In the genomic region with DNA sequence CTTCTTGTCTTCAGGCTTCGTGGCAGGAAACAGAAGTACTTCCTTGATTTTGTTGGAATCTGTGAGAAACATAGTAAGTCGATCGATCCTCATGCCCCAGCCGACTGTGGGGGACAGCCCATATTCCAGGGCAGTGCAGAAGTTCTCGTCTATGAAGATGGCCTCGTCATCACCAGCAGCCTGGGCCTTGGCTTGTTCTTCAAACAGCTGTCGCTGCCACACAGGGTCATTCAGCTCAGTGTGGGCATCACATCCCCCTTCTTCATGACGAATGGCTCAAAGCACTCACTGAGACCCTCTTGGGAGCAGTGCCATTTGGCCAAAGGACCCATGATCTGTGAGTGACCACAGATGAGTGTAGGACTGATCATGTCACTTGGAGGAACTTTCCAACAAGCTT, we compare ENCODE assay signal across 29 mouse cellular contexts.
"Had no signal": no experiment of that assay in that cellular context is flagged by ENCODE, and none has a peak within 500 bp of the region (broad histone marks: within the 10 kb centered on the region; RNA-seq: fewer than 3 reads in every experiment).

No protein-coding gene starts in this region.

- H3K9me3 ChIP-seq: limb, embryonic 10.5 days; limb, embryonic 12.5 days; limb, embryonic 13.5 days; limb, embryonic 15.5 days; liver, embryonic 12.5 days; liver, embryonic 13.5 days; liver, embryonic 15.5 days; lung, embryonic 15.5 days; megakaryocyte, embryonic 14.5 days; midbrain, embryonic 10.5 days; midbrain, embryonic 12.5 days; midbrain, embryonic 15.5 days had no signal

- H3K4me1 ChIP-seq: limb, embryonic 10.5 days; limb, embryonic 12.5 days; limb, embryonic 13.5 days; limb, embryonic 15.5 days; liver, embryonic 12.5 days; liver, embryonic 13.5 days; liver, embryonic 15.5 days; midbrain, embryonic 15.5 days had no signal

- H3K4me3 ChIP-seq: left cerebral cortex, adult 2 months; limb, embryonic 10.5 days; limb, embryonic 12.5 days; limb, embryonic 13.5 days; limb, embryonic 15.5 days; liver, embryonic 12.5 days; liver, embryonic 13.5 days; liver, embryonic 15.5 days; lung, embryonic 15.5 days; megakaryocyte, embryonic 14.5 days; midbrain, embryonic 10.5 days; midbrain, embryonic 12.5 days; midbrain, embryonic 15.5 days had no signal

- H3K9ac ChIP-seq: limb, embryonic 12.5 days; limb, embryonic 13.5 days; limb, embryonic 15.5 days; liver, embryonic 12.5 days; liver, embryonic 13.5 days; liver, embryonic 14.5 days; liver, embryonic 15.5 days; liver, postnatal 0 days; lung, embryonic 14.5 days; lung, embryonic 15.5 days; midbrain, embryonic 12.5 days; midbrain, embryonic 15.5 days had no signal

- H3K27me3 ChIP-seq: limb, embryonic 12.5 days; limb, embryonic 13.5 days; limb, embryonic 15.5 days; liver, embryonic 12.5 days; liver, embryonic 13.5 days; liver, embryonic 15.5 days; lung, embryonic 15.5 days; megakaryocyte, embryonic 14.5 days; midbrain, embryonic 12.5 days; midbrain, embryonic 15.5 days had no signal

- ATAC-seq: liver, embryonic 12.5 days; liver, postnatal 0 days; lung, postnatal 0 days; midbrain, embryonic 15.5 days; midbrain, embryonic 16.5 days had no signal

- DNase-seq: left cerebral cortex, postnatal 4 days; liver; liver, embryonic 13.5 days; liver, postnatal 0 days; lung, adult 18-20 months; lung, adult 2 months; lung, embryonic 14.5 days; lung, postnatal 10 days; lung, postnatal 14 days; lung, postnatal 36 days; lung, postnatal 4 days had no signal

- H3K36me3 ChIP-seq: limb, embryonic 13.5 days; limb, embryonic 15.5 days; liver, embryonic 12.5 days; liver, embryonic 13.5 days; liver, embryonic 15.5 days; lung, embryonic 15.5 days; midbrain, embryonic 10.5 days; midbrain, embryonic 15.5 days had no signal

- H3K27ac ChIP-seq: left cerebral cortex, adult 2 months; limb, embryonic 10.5 days; limb, embryonic 12.5 days; limb, embryonic 13.5 days; limb, embryonic 15.5 days; liver, embryonic 12.5 days; liver, embryonic 13.5 days; liver, embryonic 14.5 days; liver, embryonic 15.5 days; lung, embryonic 15.5 days; macrophage; midbrain, embryonic 10.5 days; midbrain, embryonic 12.5 days; midbrain, embryonic 15.5 days had no signal

- H3K4me2 ChIP-seq: limb, embryonic 12.5 days; limb, embryonic 13.5 days; limb, embryonic 15.5 days; liver, embryonic 11.5 days; liver, embryonic 12.5 days; liver, embryonic 13.5 days; liver, embryonic 15.5 days; lung, embryonic 14.5 days; lung, embryonic 15.5 days; midbrain, embryonic 11.5 days; midbrain, embryonic 12.5 days; midbrain, embryonic 15.5 days had no signal
